Mouse (Mus musculus) neural tube, embryonic 14.5 days (tissue): Measurements from ENCODE around the gene Ttll5. TPM values are rescaled to one million over a fixed set of nuclear protein-coding genes. Genes with fewer than 3 reads are reported as not detected.

Experiments
- ATAC-seq: fragments of 200-750 bp; cut with Nextera tagmentation; 2 replicates; pipeline ENCODE4 v1.8.0; 2017; ENCODE audit warnings: low read depth, mild to moderate bottlenecking, moderate TSS enrichment, moderate library complexity
- H3K27ac ChIP-seq: fragments of 300-500 bp; sonication (generic); 2 replicates; pipeline ENCODE4 v1.5.1; 2014; ENCODE audit warnings: low read depth, mild to moderate bottlenecking, control low read depth, low read length, moderate library complexity, mixed read lengths
- H3K27me3 ChIP-seq: fragments of 300-500 bp; sonication (generic); 2 replicates; pipeline ENCODE4 v1.6.1; 2014; ENCODE audit warnings: low read length; ENCODE audit not compliant: control insufficient read depth, insufficient read depth
- H3K36me3 ChIP-seq: fragments of 300-500 bp; sonication (generic); 2 replicates; pipeline ENCODE4 v1.6.1; 2014; ENCODE audit warnings: low read length, mixed read lengths; ENCODE audit not compliant: control insufficient read depth, insufficient read depth
- H3K4me1 ChIP-seq: fragments of 300-500 bp; sonication (generic); 2 replicates; pipeline ENCODE4 v1.6.1; 2014; ENCODE audit warnings: low read length; ENCODE audit not compliant: control insufficient read depth, insufficient read depth
- H3K4me2 ChIP-seq: fragments of 300-500 bp; sonication (generic); 2 replicates; pipeline ENCODE4 v1.6.1; 2014; ENCODE audit warnings: mild to moderate bottlenecking, low read depth, low read length, control low read depth
- H3K4me3 ChIP-seq: fragments of 300-500 bp; sonication (generic); 2 replicates; pipeline ENCODE4 v1.5.1; 2014; ENCODE audit warnings: low read depth, low read length, control low read depth, mixed read lengths
- H3K9ac ChIP-seq: fragments of 300-500 bp; sonication (generic); replicated peaks from 2 replicates; pipeline ENCODE4 v1.6.1; 2014; ENCODE audit warnings: low read depth, mild to moderate bottlenecking, control low read depth, low read length, mixed read lengths
- H3K9me3 ChIP-seq: fragments of 300-500 bp; sonication (generic); 2 replicates; pipeline ENCODE4 v1.6.1; 2016; ENCODE audit warnings: low read length; ENCODE audit not compliant: control insufficient read depth
- WGBS: fragments of 180-500 bp; shearing (Covaris S2); extraction: QIAGEN DNeasy Blood & Tissue Kit; methylation state at CpG from one replicate; pipeline ENCODE4 v1.1.7; 2014; 5-methylcytosine and 5-hydroxymethylcytosine counted together
- polyA plus RNA-seq: library from polyadenylated mRNA; unstranded; fragments of >200 nt; fragmentation: Nextera tagmentation; extraction: Ambion mirVana; gene quantifications from 2 replicates; pipeline ENCODE4 v1.2.1, GENCODE M21; 2014

Gene Ttll5
- polyA plus RNA-seq, 1 experiment from 2014 or later: 18.0 TPM

- H3K9ac ChIP-seq: no peak overlapping the region
- H3K27ac ChIP-seq: no peak overlapping the region
- H3K27me3 ChIP-seq: no peaks in the 10 kb centered on the region
- H3K4me1 ChIP-seq: no peaks in the 10 kb centered on the region
- 96% methylated on average over 2 of the region's 2 CpGs for WGBS
- H3K4me2 ChIP-seq: no peak overlapping the region
- H3K9me3 ChIP-seq: no peaks in the 10 kb centered on the region
- no peaks in the 10 kb centered on the region for H3K36me3 ChIP-seq
- no peak for ATAC-seq
- H3K4me3 ChIP-seq: no peak overlapping the region
These were observed 222.3 kb downstream of the Ttll5 start for GRCm38 (mm10) chr12:86046776-86047175.

- no peak overlapping the region for H3K9ac ChIP-seq
- no peaks in the 10 kb centered on the region for H3K9me3 ChIP-seq
- 81% methylated on average over 8 of the region's 8 CpGs for WGBS
- no peak overlapping the region for H3K27ac ChIP-seq
- no peaks in the 10 kb centered on the region for H3K27me3 ChIP-seq
- H3K4me1 ChIP-seq: no peaks in the 10 kb centered on the region
- no peak overlapping the region for H3K4me2 ChIP-seq
- no peak for ATAC-seq
- no peak overlapping the region for H3K4me3 ChIP-seq
- H3K36me3 ChIP-seq: no peaks in the 10 kb centered on the region
These were observed 222.9 kb downstream of the Ttll5 start for GRCm38 (mm10) chr12:86047376-86047775.

- no peak overlapping the region for H3K4me3 ChIP-seq
- no peak overlapping the region for H3K27ac ChIP-seq
- H3K27me3 ChIP-seq: no peaks in the 10 kb centered on the region
- H3K9ac ChIP-seq: no peak overlapping the region
- H3K4me1 ChIP-seq: no peaks in the 10 kb centered on the region
- 60% methylated on average over 6 of the region's 6 CpGs for WGBS
- H3K36me3 ChIP-seq: no peaks in the 10 kb centered on the region
- ATAC-seq: no peak
- no peak overlapping the region for H3K4me2 ChIP-seq
- no peaks in the 10 kb centered on the region for H3K9me3 ChIP-seq
These were observed 225.4 kb downstream of the Ttll5 start for GRCm38 (mm10) chr12:86049813-86050212.

GRCm38 (mm10) chr12:86051477-86051876 is 227.0 kb downstream of the Ttll5 start:
- H3K4me3 ChIP-seq: no peak overlapping the region
- no peak overlapping the region for H3K4me2 ChIP-seq
- H3K9ac ChIP-seq: no peak overlapping the region
- no peaks in the 10 kb centered on the region for H3K4me1 ChIP-seq
- WGBS: 93% methylated on average over 5 of the region's 5 CpGs
- H3K36me3 ChIP-seq: no peaks in the 10 kb centered on the region
- ATAC-seq: no peak
- no peaks in the 10 kb centered on the region for H3K9me3 ChIP-seq
- no peaks in the 10 kb centered on the region for H3K27me3 ChIP-seq
- H3K27ac ChIP-seq: no peak overlapping the region

GRCm38 (mm10) chr12:86055306-86055705 is 230.8 kb downstream of the Ttll5 start:
- no peak overlapping the region for H3K27ac ChIP-seq
- no peak overlapping the region for H3K4me2 ChIP-seq
- whole genome bisulfite sequencing: 98% methylated on average over 2 of the region's 2 CpGs
- H3K4me1 ChIP-seq: no peaks in the 10 kb centered on the region
- no peak overlapping the region for H3K9ac ChIP-seq
- ATAC-seq: no peak
- H3K9me3 ChIP-seq: no peaks in the 10 kb centered on the region
- H3K27me3 ChIP-seq: no peaks in the 10 kb centered on the region
- no peaks in the 10 kb centered on the region for H3K36me3 ChIP-seq
- no peak overlapping the region for H3K4me3 ChIP-seq

- H3K4me1 ChIP-seq: no peaks in the 10 kb centered on the region
- 84% methylated on average over 8 of the region's 8 CpGs for WGBS
These were observed 232.5 kb downstream of the Ttll5 start for GRCm38 (mm10) chr12:86056976-86057375.

GRCm38 (mm10) chr12:86057516-86057915 is 233.1 kb downstream of the Ttll5 start:
- Histone ChIP-seq H3K36me3 (no peaks in the 10 kb centered on the region), H3K4me2 (no peak overlapping the region), H3K27ac (no peak overlapping the region), H3K27me3 (no peaks in the 10 kb centered on the region), H3K4me3 (no peak overlapping the region), H3K4me1 (no peaks in the 10 kb centered on the region), H3K9ac (no peak overlapping the region), H3K9me3 (no peaks in the 10 kb centered on the region)
- 86% methylated on average over 8 of the region's 8 CpGs for WGBS
- no peak for ATAC-seq

More at GRCm38 (mm10) chr12:86056976-86057375, 232.5 kb downstream of the Ttll5 start:
- H3K27ac ChIP-seq: no peak overlapping the region
- no peak overlapping the region for H3K9ac ChIP-seq
- H3K27me3 ChIP-seq: no peaks in the 10 kb centered on the region
- no peak for ATAC-seq
- H3K4me2 ChIP-seq: no peak overlapping the region
- no peaks in the 10 kb centered on the region for H3K9me3 ChIP-seq
- H3K4me3 ChIP-seq: no peak overlapping the region
- no peaks in the 10 kb centered on the region for H3K36me3 ChIP-seq

- Histone ChIP-seq H3K4me3 (no peak overlapping the region), H3K27me3 (no peaks in the 10 kb centered on the region), H3K9me3 (no peaks in the 10 kb centered on the region), H3K4me2 (no peak overlapping the region), H3K36me3 (no peaks in the 10 kb centered on the region), H3K27ac (no peak overlapping the region), H3K9ac (no peak overlapping the region), H3K4me1 (no peaks in the 10 kb centered on the region)
- 84% methylated on average over 6 of the region's 6 CpGs for WGBS
- ATAC-seq: no peak
These were observed 234.9 kb downstream of the Ttll5 start for GRCm38 (mm10) chr12:86059341-86059740.

GRCm38 (mm10) chr12:86064796-86065195 is 240.3 kb downstream of the Ttll5 start:
- no peak for ATAC-seq
- no peak overlapping the region for H3K4me2 ChIP-seq
- no peaks in the 10 kb centered on the region for H3K9me3 ChIP-seq

GRCm38 (mm10) chr12:86071432-86071831 is 247.0 kb downstream of the Ttll5 start:
- WGBS: 57% methylated on average over 6 of the region's 6 CpGs

More at GRCm38 (mm10) chr12:86064796-86065195, 240.3 kb downstream of the Ttll5 start:
- Histone ChIP-seq H3K27me3 (no peaks in the 10 kb centered on the region), H3K4me1 (no peaks in the 10 kb centered on the region), H3K4me3 (no peak overlapping the region), H3K9ac (no peak overlapping the region), H3K36me3 (no peaks in the 10 kb centered on the region), H3K27ac (no peak overlapping the region)

More at GRCm38 (mm10) chr12:86071432-86071831, 247.0 kb downstream of the Ttll5 start:
- H3K27ac ChIP-seq: no peak overlapping the region
- H3K36me3 ChIP-seq: no peaks in the 10 kb centered on the region
- no peaks in the 10 kb centered on the region for H3K9me3 ChIP-seq
- ATAC-seq: no peak
- no peaks in the 10 kb centered on the region for H3K27me3 ChIP-seq
- peaks cover 6% of the 10 kb centered on the region for H3K4me1 ChIP-seq
- no peak overlapping the region for H3K9ac ChIP-seq
- H3K4me3 ChIP-seq: no peak overlapping the region
- no peak overlapping the region for H3K4me2 ChIP-seq
